Mouse (Mus musculus): ENCODE measurements around the gene Sbf2. TPM values are rescaled to one million over a fixed set of nuclear protein-coding genes. Genes with fewer than 3 reads are reported as not detected.
A peak's percentile ranks its signal among the peaks of the same experiment; 100 is the strongest.

Gene Sbf2
- total RNA-seq, 2 experiments from 2014 or later = 52.8 to 57.7 TPM

DNA sequence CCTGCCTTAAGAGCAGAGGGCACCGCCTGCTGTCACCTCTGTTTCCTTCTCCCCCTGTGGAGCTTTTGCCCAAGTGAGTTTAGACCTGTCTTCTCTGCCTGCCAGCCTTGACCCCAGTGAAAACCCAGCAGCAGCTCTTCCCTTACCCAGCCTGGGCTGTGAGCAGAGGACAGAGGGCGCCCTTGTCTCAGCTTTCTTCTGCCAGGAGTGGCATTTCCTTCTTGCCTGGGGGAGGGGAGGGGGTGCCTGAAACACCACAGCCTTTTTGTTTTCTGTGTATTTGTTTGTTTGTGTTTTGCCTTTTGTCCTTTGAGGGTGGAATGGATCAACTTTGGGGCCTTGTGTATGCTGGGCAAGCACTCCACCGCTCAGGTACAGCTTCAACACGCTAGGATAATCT lies 342.3 kb downstream of the Sbf2 start:
- peak; percentile 37 for DNase-seq

- DNase-seq = no peak
Measured at GRCm38 (mm10) chr7:110271814-110272213, 342.9 kb downstream of the Sbf2 start.

DNA sequence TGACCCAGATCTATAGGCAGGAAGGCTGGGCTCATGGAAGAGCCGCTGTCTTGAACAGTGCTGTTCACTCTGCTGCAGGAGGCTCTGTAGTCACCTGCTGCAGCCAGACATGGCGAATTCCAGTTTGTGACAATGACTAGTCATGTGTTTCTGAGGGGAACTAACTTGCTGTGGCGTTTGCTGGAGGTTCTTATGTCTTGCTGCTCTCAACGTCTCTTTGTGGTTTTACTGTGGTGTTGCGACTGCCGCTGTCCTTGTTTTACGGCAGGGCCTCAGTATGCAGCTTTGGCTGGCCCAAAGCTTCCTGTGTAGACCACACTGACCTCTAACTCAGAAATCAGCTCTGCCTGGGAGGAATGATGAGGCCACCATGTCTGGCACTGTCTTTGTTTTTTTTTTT lies 344.3 kb downstream of the Sbf2 start:
- DNase-seq = no peak

GRCm38 (mm10) chr7:110269777-110270176 lies 344.9 kb downstream of the Sbf2 start:
- no peak for DNase-seq

DNA sequence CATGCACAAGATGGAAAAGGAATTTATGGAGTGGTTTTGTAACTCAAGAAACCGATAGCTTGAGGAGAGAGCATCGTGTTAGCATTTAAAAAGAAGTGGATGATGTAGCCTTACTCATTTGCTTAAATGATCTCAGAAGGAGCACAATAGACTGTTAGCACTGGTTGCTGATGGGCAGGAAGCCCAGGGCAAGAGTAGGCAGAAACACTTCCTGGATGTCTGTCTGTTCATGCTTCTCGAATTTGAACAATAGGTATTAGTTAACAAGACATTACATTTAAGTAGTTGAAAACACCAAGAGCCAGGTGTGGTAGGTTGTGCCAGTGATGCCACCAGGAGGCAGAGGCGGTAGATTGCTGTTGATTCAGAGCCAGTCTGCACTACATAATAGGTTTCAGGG lies 346.2 kb downstream of the Sbf2 start:
- no peak for DNase-seq

DNA sequence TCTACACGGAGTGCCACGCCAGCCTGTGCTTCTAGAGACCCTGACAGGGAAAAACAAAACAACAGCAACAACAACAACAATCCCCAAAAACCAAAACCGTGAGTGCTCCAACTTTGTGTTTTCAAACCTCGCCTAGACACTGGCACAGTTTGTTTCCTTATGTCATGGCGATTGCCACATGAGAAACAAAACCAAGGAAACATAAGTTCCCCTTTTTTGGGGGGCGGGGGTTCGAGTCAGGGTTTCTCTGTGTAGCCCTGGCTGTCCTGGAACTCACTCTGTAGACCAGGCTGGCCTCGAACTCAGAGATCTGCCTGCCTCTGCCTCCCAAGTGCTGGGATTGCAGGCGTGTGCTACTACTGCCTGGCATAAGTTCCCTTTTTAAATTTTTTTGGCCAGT lies 346.7 kb downstream of the Sbf2 start:
- no peak for DNase-seq

- DNase-seq = no peak
Measured at GRCm38 (mm10) chr7:110267014-110267413, 347.7 kb downstream of the Sbf2 start.

DNA sequence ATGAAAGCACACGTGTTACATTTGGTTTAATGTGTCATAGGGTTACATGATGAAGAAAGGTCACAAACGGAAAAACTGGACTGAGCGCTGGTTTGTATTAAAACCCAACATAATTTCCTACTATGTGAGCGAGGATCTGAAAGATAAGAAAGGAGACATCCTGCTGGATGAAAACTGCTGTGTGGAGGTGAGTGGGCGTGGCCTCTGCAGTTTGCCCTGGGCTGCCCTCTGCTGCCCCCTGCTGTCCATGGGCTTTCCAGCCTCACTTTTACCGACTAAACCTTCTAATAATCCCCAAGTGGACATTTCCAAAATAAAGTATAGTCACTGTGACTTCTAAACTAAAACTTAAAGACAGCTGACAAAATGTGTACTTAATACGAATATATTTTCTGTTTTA lies 348.9 kb downstream of the Sbf2 start:
- peak; percentile 95 for DNase-seq

DNA sequence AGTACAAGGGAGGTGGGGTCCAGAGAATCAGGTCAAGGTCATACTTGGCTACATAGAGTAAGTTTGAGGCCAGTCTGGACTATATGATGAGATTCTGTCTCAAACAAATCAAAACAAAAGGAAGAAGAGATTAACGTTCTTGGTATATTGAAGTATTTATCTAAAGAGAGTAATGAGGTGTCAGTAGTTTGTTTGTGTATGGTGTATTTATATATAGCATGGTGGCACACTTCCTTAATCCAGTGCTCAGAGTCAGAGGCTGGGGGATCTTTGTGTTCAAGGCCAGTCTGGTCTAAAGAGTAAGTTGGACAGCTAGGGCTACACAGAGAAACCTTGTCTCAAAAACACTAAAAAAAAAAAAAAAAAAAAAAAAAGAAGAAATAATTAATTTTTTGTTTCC lies 351.2 kb downstream of the Sbf2 start:
- no peak for DNase-seq

DNA sequence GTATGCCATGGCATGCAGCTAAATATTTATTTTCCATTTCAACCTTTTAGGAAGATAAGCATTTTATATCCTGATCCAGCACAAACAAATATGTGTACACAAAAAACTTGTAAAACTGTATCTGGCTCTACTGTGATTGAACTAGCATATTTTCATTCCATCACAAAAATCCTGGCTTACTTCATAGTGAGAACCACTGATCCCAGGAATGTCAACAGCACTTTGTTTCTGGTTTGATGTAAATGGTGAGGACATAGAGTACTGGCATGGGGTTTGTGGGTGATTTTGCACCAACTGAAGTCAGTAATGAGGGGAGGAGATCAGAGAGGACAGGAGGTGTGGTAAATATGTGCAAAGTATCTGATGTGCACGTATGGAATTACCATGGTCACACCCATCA lies 352.1 kb downstream of the Sbf2 start:
- DNase-seq = no peak

- DNase-seq = no peak
Measured at GRCm38 (mm10) chr7:110261807-110262206, 352.9 kb downstream of the Sbf2 start.

GRCm38 (mm10) chr7:110259966-110260711 lies 354.6 kb downstream of the Sbf2 start:
- DNase-seq = peak; percentile 46

GRCm38 (mm10) chr7:110258196-110258950 lies 356.3 kb downstream of the Sbf2 start:
- DNase-seq = peak; percentile 34

Other genes starting within 250 kb of the Sbf2 start
- gene Adm, start 12.7 kb upstream of the Sbf2 start, total RNA-seq (2021) = 10 to 100 TPM; 18.0 to 18.4 TPM
- 10 to 100 TPM; 16.7 to 22.7 TPM for gene Ampd3, start 153.3 kb upstream of the Sbf2 start, total RNA-seq (2021)
- 10 to 100 TPM; 43.2 to 45.4 TPM for gene Rnf141, start 229.5 kb upstream of the Sbf2 start, total RNA-seq (2021)
- 10 to 100 TPM; 15.1 to 20.6 TPM for gene Lyve1, start 248.3 kb upstream of the Sbf2 start, total RNA-seq (2021)

Data from adrenal gland, postnatal 10 days (tissue).